Mouse (Mus musculus) kidney, adult 2 months (tissue): ENCODE data around the gene Mertk. TPM values are rescaled to one million over a fixed set of nuclear protein-coding genes. Genes with fewer than 3 reads are reported as not detected.

ENCODE experiments used
- DNase-seq: peaks from one replicate; pipeline ENCODE4 v3.0.0; 2021
- H3K27ac ChIP-seq: fragments of 200-500 bp; 2 replicates; pipeline ENCODE4 v1.5.1; 2012; ENCODE audit warnings: low read depth, low read length, control low read depth, inconsistent platforms; ENCODE audit not compliant: insufficient read depth
- H3K27me3 ChIP-seq: fragments of 200-500 bp; replicated peaks from 2 replicates; pipeline ENCODE4 v1.6.1; 2012; ENCODE audit warnings: mild to moderate bottlenecking, moderate library complexity, low read length, inconsistent platforms; ENCODE audit not compliant: control insufficient read depth, insufficient read depth
- H3K36me3 ChIP-seq: fragments of 200-500 bp; 2 replicates; pipeline ENCODE4 v1.6.1; 2012; ENCODE audit warnings: mild to moderate bottlenecking, moderate library complexity, low read length, inconsistent platforms; ENCODE audit not compliant: control insufficient read depth, insufficient read depth
- H3K4me1 ChIP-seq: fragments of 200-500 bp; 2 replicates; pipeline ENCODE4 v1.6.1; 2011; ENCODE audit warnings: low read length; ENCODE audit not compliant: control insufficient read depth, insufficient read depth
- H3K4me3 ChIP-seq: fragments of 200-500 bp; 2 replicates; pipeline ENCODE4 v1.5.1; 2011; ENCODE audit warnings: mild to moderate bottlenecking, low read depth, low read length, control low read depth; ENCODE audit not compliant: insufficient read depth
- CTCF ChIP-seq: fragments of 200-500 bp; conservative IDR thresholded peaks from 2 replicates; pipeline ENCODE4 v1.5.1; 2011; ENCODE audit warnings: low read depth, mild to moderate bottlenecking, control low read depth, low read length, moderate library complexity, mixed read lengths; ENCODE audit not compliant: insufficient read depth, insufficient read length
- POLR2A ChIP-seq: fragments of 200-500 bp; IDR thresholded peaks from one replicate; pipeline ENCODE4 v1.6.1; 2011; ENCODE audit warnings: low read depth, low read length, control low read depth
- WGBS: fragments of 180-500 bp; shearing (Covaris S2); methylation state at CpG from one replicate; pipeline ENCODE4 v1.1.7; 2018; 5-methylcytosine and 5-hydroxymethylcytosine counted together
- polyA plus RNA-seq: library from polyadenylated mRNA; depleted of rRNA; stranded (reverse); fragments of >200 nt; gene quantifications from 2 replicates; pipeline ENCODE4 v1.2.3, GENCODE M21; 2012

The Mertk gene
- polyA plus RNA-seq, 1 experiment: 13.3 TPM

DNA sequence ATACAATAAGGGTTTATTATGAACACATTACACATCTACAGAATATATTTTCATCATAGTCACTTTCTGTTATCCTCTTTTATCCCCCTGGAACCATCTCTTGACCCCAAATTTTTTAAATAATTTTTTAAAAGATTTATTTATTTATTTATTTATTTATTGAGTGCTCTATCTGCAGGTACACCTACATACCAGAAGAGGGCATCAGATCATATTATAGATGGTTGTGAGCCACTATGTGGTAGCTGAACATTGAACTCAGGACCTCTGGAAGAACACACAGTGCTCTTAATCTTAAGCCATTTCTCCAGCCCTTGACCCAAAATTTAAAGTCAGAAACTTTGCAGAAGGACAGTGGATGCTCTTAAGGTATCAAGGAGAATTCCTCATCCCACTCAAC is 4.2 kb upstream of the Mertk start:
- Histone ChIP-seq H3K27me3 (no peaks in the 10 kb centered on the region), H3K4me1 (peaks cover 14% of the 10 kb centered on the region), H3K36me3 (no peaks in the 10 kb centered on the region), H3K27ac (no peak overlapping the region), H3K4me3 (no peak overlapping the region)
- no peak for DNase-seq
- no peak for TF ChIP-seq CTCF
- no peak for TF ChIP-seq POLR2A

DNA sequence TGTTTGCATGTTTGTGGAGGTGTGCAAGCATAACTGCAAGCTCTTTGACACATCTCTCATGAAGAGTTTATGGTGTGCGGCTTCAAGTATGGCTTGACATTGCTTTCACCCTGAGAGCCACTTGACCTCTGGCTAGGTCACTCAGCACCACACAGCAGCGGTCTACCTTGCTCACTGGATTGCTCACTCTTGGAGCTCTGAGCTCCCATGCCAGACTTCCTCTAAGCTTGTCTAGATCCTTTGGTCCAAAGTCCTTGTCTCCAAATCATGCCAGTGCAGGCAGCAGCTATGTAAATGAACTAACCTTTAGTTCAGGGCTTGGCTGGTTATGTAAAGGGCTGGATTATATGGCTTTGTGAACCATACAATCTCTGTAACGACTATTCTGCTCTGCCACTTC is 2.3 kb upstream of the Mertk start:
- TF ChIP-seq POLR2A: no peak
- TF ChIP-seq CTCF: no peak

DNA sequence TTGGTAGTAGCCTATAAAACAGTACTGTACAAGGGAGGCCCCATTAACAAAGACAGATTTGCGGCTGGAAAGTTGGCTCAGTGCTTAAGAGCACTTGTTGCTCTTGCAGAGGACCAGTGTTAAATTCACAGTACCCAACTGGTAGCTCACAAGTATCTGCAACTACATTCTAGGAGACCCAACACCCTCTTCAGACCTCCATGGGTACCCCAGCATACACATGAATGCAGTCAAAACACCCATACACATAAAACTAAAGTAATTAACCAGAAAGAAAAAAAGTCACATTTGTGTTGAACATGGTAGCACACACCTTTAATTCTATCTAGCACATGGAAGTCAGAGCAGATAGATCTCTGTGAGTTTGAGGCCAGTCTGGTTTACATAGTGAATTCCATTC is 1.7 kb upstream of the Mertk start:
- peaks cover 14% of the 10 kb centered on the region for H3K4me1 ChIP-seq
- TF ChIP-seq POLR2A (no peak), CTCF (no peak)
- peak overlapping the region; percentile 87 for H3K27ac ChIP-seq
- no peaks in the 10 kb centered on the region for H3K36me3 ChIP-seq
- H3K27me3 ChIP-seq: no peaks in the 10 kb centered on the region
- no peak overlapping the region for H3K4me3 ChIP-seq
- WGBS: 89% methylated on average over 1 of the region's 1 CpGs
- no peak for DNase-seq

More for the DNA sequence above, 2.3 kb upstream of the Mertk start:
- H3K4me3 ChIP-seq: no peak overlapping the region
- H3K4me1 ChIP-seq: peaks cover 14% of the 10 kb centered on the region
- no peaks in the 10 kb centered on the region for H3K36me3 ChIP-seq
- 45% methylated on average over 3 of the region's 3 CpGs for WGBS
- peak overlapping the region; percentile 87 for H3K27ac ChIP-seq
- DNase-seq: peak; percentile 84
- H3K27me3 ChIP-seq: no peaks in the 10 kb centered on the region

DNA sequence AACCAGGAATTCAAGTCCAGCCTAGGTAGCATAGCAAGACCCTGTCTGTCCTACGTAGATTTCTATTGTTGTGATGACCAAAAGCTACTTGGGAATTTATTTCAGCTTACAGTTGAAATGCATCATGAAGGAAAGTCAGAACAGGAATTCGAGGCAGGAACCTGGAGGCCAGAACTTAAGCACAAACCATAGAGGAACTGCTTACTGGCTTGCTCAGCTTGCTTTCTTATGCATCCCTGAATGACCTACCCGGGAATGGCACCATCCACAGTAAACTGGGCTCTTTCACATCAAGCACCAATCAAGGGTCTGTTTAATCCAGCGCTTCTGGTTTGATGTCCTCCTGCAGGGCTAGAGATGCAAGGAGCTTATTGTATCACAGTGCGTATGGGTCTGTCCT is 1.2 kb upstream of the Mertk start:
- no peaks in the 10 kb centered on the region for H3K36me3 ChIP-seq

DNA sequence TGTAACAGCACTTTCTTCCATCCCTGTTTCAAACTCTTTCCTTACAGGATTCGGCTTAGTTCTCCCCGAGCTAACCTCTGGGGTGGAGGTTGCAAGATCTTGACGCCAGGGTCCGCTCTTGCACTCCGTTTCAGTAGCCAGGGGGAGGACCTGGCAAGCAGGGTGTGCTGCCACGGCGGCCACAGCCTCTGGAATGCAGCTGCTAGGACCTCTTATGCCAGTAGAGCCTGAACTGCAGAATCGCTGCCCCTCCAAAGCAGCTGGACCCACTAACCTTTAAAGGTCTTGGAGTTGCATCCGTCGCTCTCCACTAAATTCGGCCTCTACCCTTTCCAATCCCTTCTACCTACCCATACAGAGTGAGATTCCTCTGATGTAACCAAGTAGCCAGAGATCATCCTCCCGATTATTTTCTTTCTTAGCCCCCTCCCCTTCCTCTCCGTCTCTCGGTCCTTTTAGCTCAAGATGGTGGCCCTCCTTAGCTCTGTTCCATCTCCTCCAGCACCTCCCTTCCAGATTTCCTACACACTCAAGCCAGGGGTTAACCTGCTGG is 540 bp upstream of the Mertk start:
- Histone ChIP-seq H3K4me3 (peak overlapping the region; percentile 71), H3K27ac (peak overlapping the region; percentile 93), H3K4me1 (peaks cover 14% of the 10 kb centered on the region), H3K36me3 (no peaks in the 10 kb centered on the region), H3K27me3 (no peaks in the 10 kb centered on the region)
- peak; percentile 94 for TF ChIP-seq CTCF
- peak; percentile 18 for TF ChIP-seq POLR2A
- under 1% methylated on average over 14 of the region's 14 CpGs for WGBS
- DNase-seq: peak; percentile 94

More for the DNA sequence above, 1.2 kb upstream of the Mertk start:
- Histone ChIP-seq H3K27ac (no peak overlapping the region), H3K4me1 (peaks cover 14% of the 10 kb centered on the region), H3K4me3 (no peak overlapping the region), H3K27me3 (no peaks in the 10 kb centered on the region)
- DNase-seq: no peak
- WGBS: 49% methylated on average over 5 of the region's 5 CpGs
- TF ChIP-seq CTCF (no peak), POLR2A (no peak)

DNA sequence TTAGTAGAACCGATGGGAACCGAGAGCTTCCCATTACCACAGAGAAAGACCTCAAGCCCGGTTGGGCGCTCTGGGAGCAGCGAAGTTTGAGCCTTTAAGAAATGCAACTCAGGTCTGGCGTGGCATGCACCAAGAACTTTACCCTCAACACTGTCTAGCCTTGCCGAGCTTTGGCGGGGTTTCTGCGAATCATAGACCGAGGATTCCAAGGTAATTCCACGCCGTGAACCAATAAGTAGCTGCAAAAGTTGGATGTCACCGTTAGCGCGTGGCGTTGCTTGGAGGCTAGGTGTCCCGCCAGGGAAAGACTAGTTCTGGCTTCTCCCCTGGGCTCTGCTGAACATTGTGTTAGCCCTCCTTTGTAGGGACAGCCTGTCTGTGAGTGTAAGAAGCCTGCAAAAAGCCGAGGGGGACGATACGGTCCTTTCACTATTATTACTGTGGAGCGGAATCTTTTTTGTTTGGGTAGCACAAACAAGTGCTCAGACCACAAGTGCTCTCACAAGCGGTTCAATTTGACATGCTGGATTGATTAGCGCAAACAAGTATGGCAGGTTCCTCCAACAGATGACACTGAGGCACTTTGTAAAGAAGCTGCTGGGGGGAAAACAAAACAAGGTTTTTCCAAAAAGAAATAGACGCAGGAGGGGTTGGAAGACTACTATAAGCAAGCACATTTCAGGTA is 587 bp downstream of the Mertk start:
- H3K27ac ChIP-seq: peak overlapping the region; percentile 87
- H3K36me3 ChIP-seq: no peaks in the 10 kb centered on the region
- TF ChIP-seq POLR2A (no peak), CTCF (no peak)
- DNase-seq: peak; percentile 91
- peaks cover 14% of the 10 kb centered on the region for H3K4me1 ChIP-seq
- WGBS: 2% methylated on average over 24 of the region's 24 CpGs
- peak overlapping the region; percentile 71 for H3K4me3 ChIP-seq
- no peaks in the 10 kb centered on the region for H3K27me3 ChIP-seq

DNA sequence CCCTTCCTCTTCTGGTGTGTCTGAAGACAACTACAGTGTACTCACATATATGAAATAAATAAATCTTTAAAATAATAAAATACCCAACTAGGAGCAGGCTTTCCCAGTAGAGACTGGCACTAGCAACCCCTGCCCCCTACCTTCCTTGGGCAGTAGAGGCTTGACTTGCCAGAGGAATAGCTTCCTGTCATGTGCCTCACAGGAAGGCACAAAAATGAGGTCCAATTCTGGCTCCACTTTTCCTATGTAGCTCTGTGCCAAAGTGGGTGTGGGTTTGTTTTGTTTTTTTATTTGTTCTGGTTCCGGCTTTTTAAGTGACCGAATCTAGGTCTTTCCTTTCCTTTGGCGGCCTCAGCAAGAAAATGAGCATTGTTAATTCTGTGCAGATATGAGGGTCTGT is 5.7 kb downstream of the Mertk start:
- 65% methylated on average over 3 of the region's 3 CpGs for WGBS
- DNase-seq: peak; percentile 86
- H3K27ac ChIP-seq: peak overlapping the region; percentile 44

More for the DNA sequence above, 5.7 kb downstream of the Mertk start:
- Histone ChIP-seq H3K4me3 (peak overlapping the region; percentile 27), H3K36me3 (peaks cover 1% of the 10 kb centered on the region; the same call in 1 of the 2 replicates), H3K27me3 (no peaks in the 10 kb centered on the region), H3K4me1 (peaks cover 10% of the 10 kb centered on the region; the same call in 1 of the 2 replicates)
- 0 out of 2 replicates have a peak, but pooled peaks have one; percentile 8 for TF ChIP-seq CTCF
- TF ChIP-seq POLR2A: no peak
